Mouse (Mus musculus) liver, postnatal 0 days (tissue): ENCODE results near the gene Rfx4. TPM values are rescaled to one million over a fixed set of nuclear protein-coding genes. Genes with fewer than 3 reads are reported as not detected.

Source experiments
- ATAC-seq: fragments of 200-750 bp; cut with Nextera tagmentation; 2 replicates; pipeline ENCODE4 v1.8.0; 2017; ENCODE audit warnings: mild to moderate bottlenecking, moderate library complexity
- DNase-seq: peaks from one replicate; pipeline ENCODE4 v3.0.0-alpha.2; 2016
- H3K27ac ChIP-seq: fragments of 300-500 bp; sonication (generic); 2 replicates; pipeline ENCODE4 v1.5.1; 2014; ENCODE audit warnings: antibody characterized with exemption, moderate library complexity, mild to moderate bottlenecking, low read depth
- H3K27me3 ChIP-seq: fragments of 300-500 bp; sonication (generic); 2 replicates; pipeline ENCODE4 v1.6.1; 2014; ENCODE audit warnings: low read length, control low read depth, mixed read lengths; ENCODE audit not compliant: insufficient read depth
- H3K36me3 ChIP-seq: fragments of 300-500 bp; sonication (generic); replicated peaks from 2 replicates; pipeline ENCODE4 v1.6.1; 2014; ENCODE audit warnings: mild to moderate bottlenecking, control low read depth, low read length, moderate library complexity, mixed read lengths; ENCODE audit not compliant: insufficient read depth
- H3K4me1 ChIP-seq: fragments of 300-500 bp; sonication (generic); 2 replicates; pipeline ENCODE4 v1.6.1; 2014; ENCODE audit warnings: antibody characterized with exemption, mild to moderate bottlenecking, control low read depth; ENCODE audit not compliant: insufficient read depth
- H3K4me2 ChIP-seq: fragments of 300-500 bp; sonication (generic); 2 replicates; pipeline ENCODE4 v1.6.1; 2014; ENCODE audit warnings: low read depth, mild to moderate bottlenecking, low read length, moderate library complexity, mixed read lengths
- H3K4me3 ChIP-seq: fragments of 300-500 bp; sonication (generic); 2 replicates; pipeline ENCODE4 v1.5.1; 2014; ENCODE audit warnings: low read depth, low read length
- H3K9ac ChIP-seq: fragments of 300-500 bp; sonication (generic); replicated peaks from 2 replicates; pipeline ENCODE4 v1.6.1; 2014; ENCODE audit warnings: mild to moderate bottlenecking, moderate library complexity
- H3K9me3 ChIP-seq: fragments of 300-500 bp; sonication (generic); 2 replicates; pipeline ENCODE4 v1.6.1; 2016; ENCODE audit warnings: mild to moderate bottlenecking, control low read depth, low read length, mixed read lengths
- CTCF ChIP-seq: sonication (generic); IDR thresholded peaks from 2 replicates; pipeline ENCODE4 v1.5.1; 2016; ENCODE audit warnings: antibody characterized with exemption, low read depth
- EP300 ChIP-seq: IDR thresholded peaks from 2 replicates; pipeline ENCODE4 v1.6.1; 2016; ENCODE audit warnings: antibody characterized with exemption, low read depth, mild to moderate bottlenecking
- WGBS: fragments of 180-500 bp; shearing (Covaris S2); extraction: QIAGEN DNeasy Blood & Tissue Kit; methylation state at CpG from one replicate; pipeline ENCODE4 v1.1.7; 2014; ENCODE audit not compliant: insufficient replicate concordance; 5-methylcytosine and 5-hydroxymethylcytosine counted together
- polyA plus RNA-seq: library from polyadenylated mRNA; unstranded; fragments of >200 nt; fragmentation: Nextera tagmentation; extraction: Ambion mirVana; gene quantifications from 2 replicates; pipeline ENCODE4 v1.2.1, GENCODE M21; 2015

The Rfx4 gene
- polyA plus RNA-seq, 1 experiment from 2014 or later = not detected

- DNase-seq (no peak), ATAC-seq (no peak)
- no peak overlapping the region for H3K4me3 ChIP-seq
- no peaks in the 10 kb centered on the region for H3K9me3 ChIP-seq
- H3K27me3 ChIP-seq = no peaks in the 10 kb centered on the region
- no peak overlapping the region for H3K9ac ChIP-seq
- no peak for TF ChIP-seq CTCF
- no peak overlapping the region for H3K4me2 ChIP-seq
- H3K27ac ChIP-seq = no peak overlapping the region
- H3K36me3 ChIP-seq = no peaks in the 10 kb centered on the region
- 82% methylated on average over 9 of the region's 9 CpGs for WGBS
- no peaks in the 10 kb centered on the region for H3K4me1 ChIP-seq
Measured at GRCm38 (mm10) chr10:84906895-84907294, 151.0 kb downstream of the Rfx4 start.

- TF ChIP-seq CTCF = no peak
- no peak for TF ChIP-seq EP300
- Histone ChIP-seq H3K9me3 (no peaks in the 10 kb centered on the region), H3K27ac (no peak overlapping the region), H3K9ac (no peak overlapping the region), H3K4me3 (no peak overlapping the region), H3K36me3 (no peaks in the 10 kb centered on the region), H3K27me3 (no peaks in the 10 kb centered on the region), H3K4me1 (no peaks in the 10 kb centered on the region), H3K4me2 (no peak overlapping the region)
- 55% methylated on average over 3 of the region's 3 CpGs for WGBS
- DNase-seq (no peak), ATAC-seq (no peak)
Measured at GRCm38 (mm10) chr10:84908006-84908405, 152.1 kb downstream of the Rfx4 start.

- Histone ChIP-seq H3K9ac (no peak overlapping the region), H3K27ac (no peak overlapping the region), H3K27me3 (no peaks in the 10 kb centered on the region), H3K4me1 (no peaks in the 10 kb centered on the region), H3K9me3 (no peaks in the 10 kb centered on the region), H3K36me3 (no peaks in the 10 kb centered on the region), H3K4me3 (no peak overlapping the region), H3K4me2 (no peak overlapping the region)
- TF ChIP-seq CTCF (no peak), EP300 (no peak)
- ATAC-seq = no peak
- DNase-seq = no peak
- WGBS = 75% methylated on average over 3 of the region's 3 CpGs
Measured at GRCm38 (mm10) chr10:84908471-84908870, 152.6 kb downstream of the Rfx4 start.

GRCm38 (mm10) chr10:84909021-84909801, 153.3 kb downstream of the Rfx4 start:
- DNase-seq = no peak

GRCm38 (mm10) chr10:84910194-84910593, 154.3 kb downstream of the Rfx4 start:
- no peak for ATAC-seq
- Histone ChIP-seq H3K27ac (no peak overlapping the region), H3K4me1 (no peaks in the 10 kb centered on the region), H3K9ac (no peak overlapping the region), H3K27me3 (no peaks in the 10 kb centered on the region), H3K4me2 (no peak overlapping the region), H3K36me3 (no peaks in the 10 kb centered on the region), H3K9me3 (no peaks in the 10 kb centered on the region), H3K4me3 (no peak overlapping the region)
- DNase-seq = no peak
- WGBS = 66% methylated on average over 7 of the region's 7 CpGs
- no peak for TF ChIP-seq EP300
- TF ChIP-seq CTCF = no peak

More at GRCm38 (mm10) chr10:84909021-84909801, 153.3 kb downstream of the Rfx4 start:
- H3K4me3 ChIP-seq = no peak overlapping the region
- no peaks in the 10 kb centered on the region for H3K9me3 ChIP-seq
- H3K4me1 ChIP-seq = no peaks in the 10 kb centered on the region
- no peak for ATAC-seq
- H3K36me3 ChIP-seq = no peaks in the 10 kb centered on the region
- no peak overlapping the region for H3K27ac ChIP-seq
- no peak for TF ChIP-seq EP300
- no peak for TF ChIP-seq CTCF
- H3K4me2 ChIP-seq = no peak overlapping the region
- 81% methylated on average over 17 of the region's 17 CpGs for WGBS
- H3K27me3 ChIP-seq = no peaks in the 10 kb centered on the region
- H3K9ac ChIP-seq = no peak overlapping the region

- no peak overlapping the region for H3K27ac ChIP-seq
- TF ChIP-seq EP300 (no peak), CTCF (no peak)
- 63% methylated on average over 1 of the region's 1 CpGs for WGBS
- H3K4me3 ChIP-seq = no peak overlapping the region
- H3K9ac ChIP-seq = no peak overlapping the region
- DNase-seq (no peak), ATAC-seq (no peak)
- no peaks in the 10 kb centered on the region for H3K4me1 ChIP-seq
- H3K9me3 ChIP-seq = no peaks in the 10 kb centered on the region
- no peaks in the 10 kb centered on the region for H3K36me3 ChIP-seq
- no peak overlapping the region for H3K4me2 ChIP-seq
- H3K27me3 ChIP-seq = no peaks in the 10 kb centered on the region
Measured at GRCm38 (mm10) chr10:84910758-84911384, 155.0 kb downstream of the Rfx4 start.
